Mouse (Mus musculus) embryonic fibroblast, embryonic 13.5 days (primary cell): ENCODE results near the gene 1700011M02Rik.

ENCODE experiments used
- CTCF ChIP-seq: IDR thresholded peaks from 2 replicates; pipeline ENCODE4 v1.5.1; 2011; ENCODE audit warnings: mild to moderate bottlenecking, control low read depth, low read length, moderate library complexity, borderline replicate concordance; ENCODE audit not compliant: insufficient read depth
- POLR2A ChIP-seq: IDR thresholded peaks from 2 replicates; pipeline ENCODE4 v1.6.1; 2011; ENCODE audit warnings: low read depth, mild to moderate bottlenecking, control low read depth, low read length, moderate library complexity

GRCm38 (mm10) chrX:102936743-102937142, 28.0 kb downstream of the 1700011M02Rik start:
- TF ChIP-seq CTCF (no peak), POLR2A (no peak)
